Mouse (Mus musculus) ES-E14 (cell line): ENCODE measurements around the gene Gm42669.

ENCODE experiments used
- CHD2 ChIP-seq: IDR thresholded peaks from 2 replicates; pipeline ENCODE4 v1.6.1; 2014; ENCODE audit warnings: mild to moderate bottlenecking, low read depth, low read length, inconsistent platforms
- HCFC1 ChIP-seq: IDR thresholded peaks from 2 replicates; pipeline ENCODE4 v1.6.1; 2012; ENCODE audit warnings: low read length, inconsistent platforms, borderline replicate concordance; ENCODE audit not compliant: insufficient read depth
- ZC3H11A ChIP-seq: IDR thresholded peaks from 2 replicates; pipeline ENCODE4 v1.6.1; 2012; ENCODE audit warnings: low read depth, mild to moderate bottlenecking, inconsistent platforms, low read length, borderline replicate concordance
- ZNF384 ChIP-seq: IDR thresholded peaks from 2 replicates; pipeline ENCODE4 v1.6.1; 2012; ENCODE audit warnings: low read depth, low read length, inconsistent platforms

DNA sequence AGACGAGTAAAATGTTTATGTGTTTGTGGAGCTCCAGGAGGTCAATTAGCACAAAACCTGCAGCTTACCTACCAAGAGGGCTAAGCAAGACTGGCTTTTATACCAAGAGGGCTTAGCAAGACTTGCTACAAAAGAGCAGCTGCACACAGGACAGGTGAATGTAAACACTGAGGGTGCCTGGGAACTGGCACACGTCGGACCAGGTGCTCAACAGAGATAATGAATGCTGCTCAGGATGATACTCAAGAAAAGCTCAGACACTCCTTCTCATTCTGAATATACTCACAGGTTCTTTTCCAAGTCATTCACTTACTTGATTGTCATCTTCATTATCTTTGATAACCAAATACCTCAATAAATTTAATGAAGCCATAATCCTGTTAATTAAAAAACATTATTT is 49.5 kb downstream of the Gm42669 start:
- TF ChIP-seq ZNF384 (no peak), CHD2 (no peak), ZC3H11A (no peak), HCFC1 (no peak)
